Mouse (Mus musculus): ENCODE results near the gene Gatd1.
A peak's percentile ranks its signal among the peaks of the same experiment; 100 is the strongest.
"Not testable (repeated sequence)": the region's sequence is repeated elsewhere in the genome, so short reads cannot be mapped to it uniquely, and the experiment has no call there.

The Gatd1 gene

DNA sequence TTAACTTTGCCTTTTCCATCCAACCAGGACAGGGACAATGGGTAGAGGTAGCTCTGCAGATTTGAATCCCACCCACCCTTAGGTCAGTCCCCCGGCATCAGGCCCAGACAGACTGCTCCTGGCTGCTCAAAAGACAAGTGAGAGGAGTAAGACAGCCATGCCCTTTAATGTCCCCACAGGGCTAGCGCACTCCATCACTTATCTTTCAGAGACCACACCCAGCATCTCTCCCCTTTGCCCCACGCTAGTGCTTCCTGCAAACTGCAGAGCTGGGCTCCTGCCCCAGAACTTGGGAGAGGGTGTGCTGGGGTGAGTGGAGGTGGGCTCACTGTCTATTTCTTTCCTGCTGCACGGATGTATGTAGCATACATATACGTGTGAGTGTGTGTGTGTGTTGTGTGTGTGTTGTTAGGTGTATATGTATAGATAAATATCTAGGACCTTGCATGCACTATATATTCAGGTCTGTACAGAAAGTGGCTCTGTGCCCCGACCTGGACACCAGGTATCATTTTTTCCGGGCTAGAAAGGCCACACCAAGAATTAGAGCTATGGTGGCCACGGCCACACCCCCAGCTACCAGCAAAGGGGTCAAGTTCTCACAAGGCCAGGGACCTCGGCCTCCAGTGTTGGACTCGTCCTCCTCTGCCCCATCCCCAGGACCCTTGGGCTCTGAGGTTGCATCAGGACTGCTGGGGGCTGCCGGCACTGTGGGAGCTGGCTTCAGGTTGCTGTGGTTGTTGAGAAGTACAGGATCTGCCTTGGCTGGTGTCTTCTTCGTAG is 13.2 kb upstream of the Gatd1 start:
- no peak for DNase-seq

DNA sequence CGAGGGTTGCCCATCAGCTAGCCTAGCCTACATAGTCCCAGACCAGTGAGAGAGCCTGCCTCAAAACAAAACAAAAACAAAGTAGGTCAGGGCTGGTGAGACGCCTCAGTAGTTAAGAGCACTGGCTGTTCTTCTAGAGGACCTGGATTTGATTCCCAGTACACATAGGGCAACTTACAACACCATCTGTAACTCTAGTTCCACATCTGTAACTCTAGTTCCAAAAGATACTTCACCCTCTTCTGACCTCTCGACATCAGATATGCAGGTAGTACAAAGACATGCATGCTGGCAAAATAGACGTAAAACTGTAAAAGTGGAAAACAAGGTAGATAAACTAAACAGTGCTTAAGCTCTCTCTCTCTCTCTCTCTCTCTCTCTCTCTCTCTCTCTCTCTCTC is 9.9 kb upstream of the Gatd1 start:
- no peak for DNase-seq

DNA sequence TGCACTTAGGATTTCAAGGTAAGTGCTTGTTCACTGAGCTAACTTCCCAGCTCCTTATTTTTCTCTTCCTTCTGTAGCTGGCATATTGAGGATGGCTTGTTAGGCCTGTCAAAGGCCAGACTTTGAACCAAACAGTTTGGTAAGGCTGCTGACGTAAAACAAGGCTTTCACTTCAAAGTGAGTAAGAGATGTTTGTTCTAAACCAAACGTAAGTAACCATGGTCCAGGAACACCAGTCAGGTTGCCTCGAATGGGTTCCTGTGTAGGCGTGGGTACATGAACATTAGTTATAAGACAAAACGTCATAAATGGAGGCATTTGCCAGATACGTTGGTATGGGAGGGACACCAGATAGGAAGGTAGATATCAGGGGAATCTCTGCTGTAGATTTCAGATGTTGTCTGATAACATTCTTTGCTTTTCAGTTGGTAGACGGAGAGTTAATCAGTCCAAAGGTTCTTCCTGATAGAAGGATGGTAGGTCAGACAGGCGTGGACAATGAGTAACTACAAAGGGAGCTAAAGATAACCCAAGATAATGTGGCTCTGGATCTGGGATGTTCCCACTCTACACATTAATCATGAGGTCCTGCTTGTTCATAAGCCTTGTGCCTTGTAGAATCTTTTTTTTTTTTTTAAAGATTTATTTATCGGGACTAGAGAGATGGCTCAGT is 6.2 kb upstream of the Gatd1 start:
- no peak for DNase-seq

DNA sequence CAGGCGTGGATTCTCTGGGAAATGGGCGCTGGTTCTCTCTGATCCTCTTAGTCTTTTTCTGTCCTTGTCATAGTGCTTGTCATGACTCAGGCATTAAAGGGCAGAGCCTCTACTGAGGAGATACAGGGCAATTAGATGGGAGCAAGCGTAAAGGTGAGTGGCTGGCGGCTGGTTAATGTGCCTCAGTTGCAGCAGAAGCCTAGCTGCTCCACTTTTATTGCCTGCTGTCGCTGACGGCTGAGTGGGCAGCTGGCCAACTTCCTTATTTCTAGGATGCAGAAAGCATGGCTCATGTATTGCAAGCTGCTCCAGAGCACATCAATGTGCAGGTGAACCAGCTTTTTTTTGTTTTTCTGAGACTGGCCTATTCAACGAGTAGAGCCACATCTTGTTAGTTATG is 5.0 kb upstream of the Gatd1 start:
- peak; percentile 33 for DNase-seq

DNA sequence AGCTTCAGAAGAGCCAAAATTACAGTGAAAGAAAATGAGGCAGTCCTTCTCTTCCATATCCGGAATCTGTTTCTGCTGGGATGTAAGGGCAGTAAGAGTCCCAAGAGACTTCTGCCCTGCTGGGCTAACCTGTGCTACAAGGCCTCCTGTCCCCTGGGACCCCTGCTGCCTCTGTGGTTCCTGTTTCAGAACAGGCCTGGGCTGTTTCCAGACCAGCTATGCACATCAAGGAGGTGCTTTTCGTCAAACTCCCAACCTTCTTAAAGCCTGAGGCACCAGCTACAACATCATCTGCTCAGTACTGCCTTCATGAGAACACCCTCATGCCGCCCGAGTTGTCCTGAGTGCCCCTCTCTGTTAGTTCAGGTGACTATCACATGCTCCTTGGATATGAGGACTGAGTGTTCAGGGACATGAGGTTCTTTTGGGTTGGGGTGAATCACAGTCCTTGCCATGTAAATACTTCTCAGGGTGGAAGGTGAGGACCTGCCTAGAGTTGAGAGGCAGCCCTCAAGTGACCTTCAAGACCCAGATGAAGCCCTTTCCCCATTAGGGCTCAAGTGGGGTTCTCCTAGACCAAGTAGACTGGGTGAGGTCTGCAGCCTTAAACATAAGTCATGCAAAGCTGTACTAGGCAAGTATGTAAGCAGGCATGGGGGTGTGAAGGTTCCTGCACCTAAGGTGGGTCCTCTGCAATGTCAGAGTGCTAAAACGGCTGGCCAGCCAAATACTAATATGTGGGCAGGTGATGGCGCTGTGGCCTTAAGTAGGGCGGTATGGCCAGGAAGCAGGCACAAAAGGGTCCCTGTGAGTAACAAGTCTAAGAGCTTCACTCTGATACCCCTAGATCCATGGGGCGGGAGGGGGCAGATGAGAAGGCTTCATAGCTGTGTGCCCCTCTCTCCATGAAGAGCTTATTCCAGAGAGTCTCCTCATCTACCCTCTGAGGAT is 4.1 kb upstream of the Gatd1 start:
- DNase-seq = no peak

DNA sequence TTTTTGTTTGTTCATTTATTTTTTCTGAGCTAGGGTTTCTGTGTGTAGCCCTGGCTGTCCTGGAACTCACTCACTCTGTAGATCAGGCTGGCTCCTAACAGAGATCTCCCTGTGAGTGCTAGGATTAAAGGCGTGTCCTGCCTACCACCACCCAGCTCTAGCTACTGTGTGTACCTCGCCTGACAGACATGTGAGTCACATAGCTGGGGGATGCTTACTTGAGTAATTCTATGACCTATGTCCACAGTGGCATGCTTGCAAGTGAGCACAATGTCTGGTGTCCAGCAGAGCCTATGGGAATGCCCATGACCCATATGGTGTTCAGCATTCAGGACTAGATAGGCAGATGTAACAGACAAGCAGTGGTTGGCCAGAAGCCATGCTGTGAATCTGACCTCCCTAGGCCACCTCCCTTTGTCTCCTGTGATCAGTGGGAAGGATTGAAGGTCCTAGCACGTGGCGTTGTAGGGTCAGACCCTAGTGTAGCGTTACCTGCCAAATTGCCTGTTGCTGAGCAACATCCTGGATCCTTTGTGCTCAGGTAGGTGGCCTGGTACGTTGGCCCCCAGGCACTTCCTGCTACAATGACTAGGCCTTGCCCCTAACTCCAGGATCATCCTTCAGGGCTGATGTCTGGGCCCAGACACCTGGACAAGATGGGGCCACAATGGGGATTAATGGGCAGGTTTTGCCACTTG is 2.4 kb upstream of the Gatd1 start:
- peak; percentile 32 for DNase-seq

DNA sequence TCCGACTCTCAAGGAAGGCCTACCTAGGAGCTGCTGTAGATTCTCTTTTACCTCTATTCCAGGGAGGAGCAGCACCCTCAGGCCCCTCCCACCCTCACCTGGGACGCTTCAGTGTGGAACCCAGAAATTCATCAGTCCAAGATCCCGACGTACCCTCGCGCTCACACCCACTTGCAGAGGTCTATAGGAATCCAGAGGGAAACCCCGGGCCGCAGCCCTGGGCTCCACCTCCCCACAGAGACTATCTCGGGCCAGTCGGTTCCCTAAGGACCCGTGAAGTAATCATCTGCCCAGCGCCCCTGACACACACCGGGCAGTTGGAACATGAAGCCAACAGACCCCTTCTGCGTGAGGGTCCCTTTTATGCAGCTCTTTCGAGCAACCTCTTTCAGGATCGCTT is 605 bp downstream of the Gatd1 start:
- DNase-seq = peak; percentile 46

DNA sequence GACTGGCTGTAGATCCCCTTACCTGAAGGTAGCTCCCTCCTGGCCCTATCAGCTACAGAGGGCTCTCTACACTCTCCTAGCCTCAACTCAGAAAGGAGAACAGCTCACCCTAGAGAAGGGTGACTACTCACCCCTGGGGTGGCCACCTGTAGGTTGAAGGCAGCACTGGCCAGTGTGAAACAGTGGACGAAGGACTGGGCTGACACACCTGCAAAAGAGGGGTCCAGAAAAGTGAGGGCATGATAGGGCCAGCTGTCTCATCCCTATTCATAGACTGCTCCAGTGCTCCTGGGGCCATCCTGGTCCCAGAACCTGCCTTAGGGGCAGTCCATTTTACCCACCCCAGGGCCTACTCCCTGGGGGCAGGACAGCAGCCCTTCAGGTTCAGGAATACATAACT is 2.3 kb downstream of the Gatd1 start:
- DNase-seq = no peak

DNA sequence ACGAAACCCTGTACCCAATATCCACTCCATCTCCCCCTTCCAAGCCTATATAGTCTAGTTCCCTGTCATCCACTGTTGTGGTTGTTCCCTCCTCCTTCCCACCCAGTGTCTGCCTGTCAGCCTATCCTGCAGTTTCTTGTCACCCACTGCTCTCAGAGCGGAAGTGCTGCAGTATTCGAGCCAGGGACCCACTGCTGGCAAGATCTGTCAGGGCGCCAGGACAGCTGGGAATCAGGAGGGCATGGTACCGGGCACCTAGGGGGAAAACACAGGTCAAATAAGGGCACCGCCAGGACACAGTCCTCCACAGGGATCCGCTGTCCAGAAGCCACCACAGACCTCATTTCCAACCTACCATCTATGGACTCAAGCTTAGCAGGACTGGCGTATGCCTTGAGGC is 3.3 kb downstream of the Gatd1 start:
- peak; percentile 37 for DNase-seq

DNA sequence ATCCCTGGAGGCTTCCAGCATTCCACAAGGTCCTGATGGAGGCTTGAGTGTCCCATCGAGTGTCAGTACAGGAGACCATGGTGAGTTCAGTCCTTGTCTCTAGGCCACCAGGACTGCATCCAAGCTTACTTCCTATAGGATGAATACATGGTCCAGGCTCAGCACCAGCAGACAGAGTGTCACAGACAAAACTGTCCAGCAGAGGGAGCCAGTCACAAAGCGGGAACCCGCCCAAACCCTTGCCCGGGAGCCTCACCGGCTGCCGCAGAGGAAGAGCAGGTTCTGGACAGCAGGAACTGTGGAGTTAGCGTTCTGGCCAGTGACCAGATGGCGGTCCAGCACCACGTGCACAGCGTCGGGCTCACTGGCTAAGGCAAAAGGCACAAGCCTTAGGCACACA is 5.1 kb downstream of the Gatd1 start:
- peak; percentile 94 for DNase-seq

DNA sequence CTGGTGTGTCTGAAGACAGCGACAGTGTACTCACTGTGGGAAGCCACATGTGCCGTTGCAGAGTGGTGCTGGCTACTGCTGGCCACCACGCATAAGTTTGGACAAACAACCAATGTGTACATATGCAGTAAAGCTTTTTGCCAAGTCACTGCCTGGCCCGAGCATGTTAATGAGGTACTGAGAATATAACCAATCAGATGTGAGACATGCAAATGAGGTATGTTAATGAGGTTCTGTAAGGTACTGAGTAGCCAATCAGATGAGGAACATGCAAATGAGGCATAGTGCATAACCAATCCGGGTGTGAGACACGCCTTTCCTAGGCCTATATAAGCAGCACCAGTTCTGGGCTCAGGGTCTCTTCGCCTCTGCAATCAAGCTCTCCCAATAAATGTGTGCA is 6.3 kb downstream of the Gatd1 start:
- not testable (repeated sequence) for DNase-seq

DNA sequence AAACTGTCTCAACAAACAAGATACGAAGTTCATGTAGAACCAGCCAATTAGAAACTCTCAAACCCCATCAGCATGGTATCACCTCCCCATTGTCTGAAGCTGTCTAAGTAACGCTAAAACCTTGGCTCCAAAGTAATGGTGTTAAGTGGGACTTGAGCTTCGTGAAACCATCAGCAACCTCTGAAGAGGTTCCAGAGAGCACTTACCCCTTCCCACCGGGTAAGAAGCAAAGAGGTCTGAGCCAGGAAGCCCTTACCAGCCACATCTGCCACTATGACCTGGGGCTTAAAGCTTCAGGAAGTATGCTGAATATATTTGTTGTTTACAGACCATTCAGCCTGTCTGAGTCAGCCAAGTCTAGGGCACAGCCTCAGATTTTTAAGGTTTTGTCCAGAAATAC is 8.5 kb downstream of the Gatd1 start:
- no peak for DNase-seq

DNA sequence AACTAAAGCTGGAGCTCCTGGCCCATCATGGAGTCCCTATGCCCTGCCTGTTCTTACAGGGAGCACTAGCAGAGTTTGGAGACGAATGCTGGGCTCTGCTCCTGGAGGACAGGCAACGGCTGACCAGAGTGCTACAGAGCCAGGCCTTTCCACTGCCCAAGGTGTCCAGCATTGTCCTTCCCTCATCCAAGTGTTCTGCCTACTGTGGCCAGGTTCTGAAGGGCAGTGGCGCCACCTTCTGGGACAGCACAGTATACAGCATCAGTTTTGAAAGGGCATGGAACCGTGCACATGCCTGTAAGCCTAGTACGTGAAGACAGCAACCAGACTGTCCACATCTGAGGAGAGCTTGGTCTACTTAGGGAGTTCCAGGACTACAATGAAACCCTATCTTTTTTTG is 10.6 kb downstream of the Gatd1 start:
- peak; percentile 43 for DNase-seq

DNA sequence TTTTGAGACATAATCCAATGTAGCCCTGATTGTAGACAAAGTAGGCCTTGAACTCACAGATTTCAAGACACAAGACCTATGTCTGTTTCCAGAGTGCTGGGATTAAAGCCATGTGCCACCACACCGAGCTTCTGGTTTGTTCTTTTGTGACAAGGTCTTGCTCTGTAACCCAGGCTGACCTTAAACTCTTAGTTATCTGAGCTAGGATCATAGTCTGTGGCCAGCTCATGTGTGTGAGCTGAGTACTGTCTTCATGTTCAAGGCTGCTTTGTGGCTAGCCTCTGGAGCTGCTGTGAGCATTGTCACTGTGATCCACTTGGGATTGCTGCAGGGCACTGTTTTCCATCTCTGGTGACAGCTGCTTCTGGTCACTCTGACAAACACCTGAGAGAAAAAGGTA is 18.6 kb downstream of the Gatd1 start:
- no peak for DNase-seq

DNA sequence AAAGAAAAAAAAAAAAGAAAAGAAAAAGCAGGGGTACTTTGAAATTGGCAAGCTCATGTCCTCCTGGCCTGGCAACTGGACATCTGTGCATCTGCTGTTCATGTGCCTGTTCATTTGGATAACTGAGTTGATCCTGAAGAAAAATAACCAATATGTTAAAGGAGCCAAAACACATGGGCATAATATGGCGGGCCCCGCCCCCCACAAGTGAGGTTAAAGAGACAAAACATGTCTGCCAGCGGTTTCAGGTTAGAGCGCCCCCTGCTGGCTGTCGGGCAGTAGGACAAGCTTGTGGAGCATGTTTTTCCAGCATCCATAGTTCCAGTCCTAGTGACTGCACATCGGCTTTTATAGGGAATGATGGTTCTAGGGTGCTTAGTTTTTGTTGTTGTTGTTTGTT is 19.2 kb downstream of the Gatd1 start:
- DNase-seq = no peak

DNA sequence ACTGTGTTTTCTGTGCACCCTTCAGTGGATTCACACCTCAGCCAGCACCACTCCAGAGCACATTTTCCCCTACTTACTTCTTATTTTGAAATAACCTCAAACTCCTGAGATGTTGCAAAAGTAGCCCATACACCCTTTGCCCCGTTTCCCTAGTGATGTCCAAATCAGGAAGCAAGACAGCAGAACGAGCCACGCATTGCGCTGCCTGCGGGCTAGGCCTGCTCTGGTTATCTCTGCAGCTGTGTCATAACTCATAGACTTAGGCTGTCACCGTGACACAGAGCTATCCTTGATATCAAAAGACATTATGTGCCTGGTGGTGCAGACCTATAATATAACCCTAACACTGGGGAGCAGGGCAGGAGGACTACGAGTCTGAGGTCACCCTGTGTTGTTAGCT is 19.8 kb downstream of the Gatd1 start:
- DNase-seq = no peak

DNA sequence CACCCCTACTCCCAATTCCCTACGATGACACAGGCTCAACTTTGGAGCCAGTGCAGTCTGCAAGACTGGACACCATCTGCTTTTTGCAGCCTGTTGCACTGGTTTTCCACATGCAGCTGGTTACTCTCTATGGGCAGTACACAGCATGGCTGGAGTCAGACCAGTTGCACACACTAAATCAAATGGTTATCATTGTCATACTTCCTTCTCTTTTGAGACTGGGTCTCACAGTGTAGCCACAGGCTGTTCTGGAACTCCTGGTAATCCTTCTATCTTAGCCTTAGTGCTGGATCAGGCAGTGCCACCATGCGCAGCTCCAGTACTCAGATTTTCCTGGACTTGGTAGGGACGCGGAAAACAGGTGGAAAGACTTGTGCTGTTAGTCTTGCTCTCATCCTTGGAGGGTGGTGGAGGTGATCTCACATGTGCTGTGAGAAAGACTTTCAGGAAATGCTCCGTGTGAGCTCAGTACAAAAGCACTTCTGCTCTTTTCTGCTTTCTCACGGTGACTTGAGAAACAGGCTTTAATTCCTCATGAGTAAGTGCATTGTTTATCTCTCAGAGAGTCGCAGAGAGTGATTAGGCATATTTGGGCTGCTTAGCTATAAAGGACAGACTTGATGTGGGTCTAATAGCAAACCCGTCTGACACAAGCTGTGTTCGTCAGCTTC is 21.2 kb downstream of the Gatd1 start:
- DNase-seq = no peak

DNA sequence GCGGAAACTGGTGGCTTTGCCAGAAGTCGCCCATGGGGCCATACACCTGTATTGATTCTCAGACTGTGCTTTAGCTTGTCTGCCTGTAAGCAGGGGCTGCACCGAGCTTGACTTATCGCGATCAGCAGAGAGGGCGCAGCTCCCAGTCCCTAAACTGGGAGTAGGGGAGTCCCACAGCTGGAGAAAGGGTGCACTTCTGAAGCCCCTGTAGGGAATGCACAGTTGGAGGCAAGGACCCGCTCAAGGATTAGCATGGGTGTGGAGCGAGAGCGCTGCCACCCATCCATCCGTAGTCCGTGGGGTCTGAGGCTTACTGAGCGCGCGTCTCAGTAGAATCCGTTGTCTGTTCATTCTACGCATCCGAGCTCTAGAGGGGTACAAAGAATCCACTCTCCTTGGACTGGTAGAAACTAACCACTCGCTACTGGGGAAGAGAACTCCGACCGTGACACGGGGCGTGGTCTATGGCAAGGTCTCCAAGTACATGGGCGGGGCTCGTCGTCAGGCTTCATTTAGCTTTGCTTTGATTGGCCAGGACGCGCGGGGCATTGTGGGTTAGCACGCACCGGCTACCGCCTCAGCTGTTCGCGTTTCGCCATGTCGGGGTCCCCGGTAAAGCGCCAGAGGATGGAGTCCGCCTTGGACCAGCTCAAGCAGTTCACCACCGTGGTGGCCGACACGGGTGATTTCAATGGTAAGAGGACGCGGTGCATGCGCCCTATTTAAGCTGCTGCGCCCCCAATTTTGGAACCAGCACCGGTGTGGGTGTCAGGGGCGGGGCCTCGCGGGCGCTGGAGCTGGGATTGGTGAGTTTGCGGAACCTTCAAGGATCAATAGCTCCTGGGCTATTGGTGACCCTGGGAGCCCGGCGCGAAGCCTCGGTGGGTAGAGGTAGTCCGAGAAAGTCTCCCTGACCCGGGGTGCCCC is 22.0 kb downstream of the Gatd1 start, which contains the start of gene Taldo1:
Gene Taldo1 (plus strand): TSS at position 575 of the 927 bp plus-strand sequence.
- peak; percentile 92 for DNase-seq

DNA sequence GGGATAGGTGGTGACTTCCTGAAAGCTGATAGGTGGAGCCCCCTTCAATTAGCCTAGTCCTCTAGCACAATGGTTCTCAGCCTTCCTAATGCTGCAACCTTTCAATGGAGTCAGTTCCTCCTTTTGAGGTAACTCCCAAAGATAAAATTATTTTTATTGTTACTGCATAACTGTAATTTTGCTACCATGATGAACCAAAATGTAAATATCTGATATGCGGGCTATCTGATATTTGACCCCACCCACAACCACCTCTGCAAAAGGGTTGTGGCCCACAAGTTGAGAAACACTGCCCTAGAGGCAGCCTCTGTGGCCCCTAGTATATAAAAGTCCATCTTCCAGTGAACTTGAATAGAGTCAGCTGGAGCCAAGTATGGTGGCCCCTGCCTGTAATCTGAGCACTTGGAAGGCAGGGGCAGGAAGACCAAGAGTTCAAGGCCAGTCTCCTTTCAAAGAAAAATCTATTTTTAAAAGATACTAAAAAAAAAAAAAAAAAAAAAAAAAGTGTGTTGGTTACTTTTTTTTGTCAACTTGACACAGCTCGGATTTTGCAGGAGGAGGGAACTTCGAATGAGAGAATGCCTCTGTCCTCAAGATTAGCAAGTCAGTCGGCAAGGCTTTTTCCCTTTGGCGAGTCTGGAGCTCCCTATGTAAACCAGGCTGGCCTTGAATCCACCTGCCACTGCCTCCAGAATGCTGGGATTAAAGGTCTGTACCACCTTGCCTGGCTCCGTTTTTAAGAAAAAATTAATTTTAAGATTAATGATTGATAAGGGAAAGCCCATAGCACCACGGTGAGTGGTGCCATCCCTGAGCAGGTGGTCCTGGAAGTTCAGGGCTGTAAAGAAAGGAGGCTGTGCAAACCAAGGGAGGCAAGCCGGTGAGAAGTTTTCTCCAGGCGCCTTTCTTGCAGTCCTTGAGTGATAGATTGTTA is 23.3 kb downstream of the Gatd1 start:
- no peak for DNase-seq

Data from cerebellum, adult 11 months (tissue).